Mouse (Mus musculus) kidney, embryonic 15.5 days (tissue): ENCODE results near the gene Hmgb1. TPM values are rescaled to one million over a fixed set of nuclear protein-coding genes. Genes with fewer than 3 reads are reported as not detected.
A peak's percentile ranks its signal among the peaks of the same experiment; 100 is the strongest.

Experiments used
- ATAC-seq: fragments of 200-750 bp; cut with Nextera tagmentation; replicated peaks from 2 replicates; pipeline ENCODE4 v1.8.0; 2017; ENCODE audit warnings: moderate TSS enrichment; ENCODE audit not compliant: low FRiP score
- H3K27ac ChIP-seq: fragments of 300-500 bp; sonication (generic); 2 replicates; pipeline ENCODE4 v1.5.1; 2015; ENCODE audit warnings: mild to moderate bottlenecking, inconsistent platforms
- H3K27me3 ChIP-seq: fragments of 300-500 bp; sonication (generic); 2 replicates; pipeline ENCODE4 v1.6.1; 2015; ENCODE audit warnings: inconsistent platforms
- H3K36me3 ChIP-seq: fragments of 300-500 bp; sonication (generic); 2 replicates; pipeline ENCODE4 v1.6.1; 2015; ENCODE audit warnings: inconsistent platforms
- H3K4me1 ChIP-seq: fragments of 300-500 bp; sonication (generic); 2 replicates; pipeline ENCODE4 v1.6.1; 2015; ENCODE audit warnings: inconsistent platforms
- H3K4me2 ChIP-seq: fragments of 300-500 bp; sonication (generic); 2 replicates; pipeline ENCODE4 v1.6.1; 2015; ENCODE audit warnings: moderate library complexity, mild to moderate bottlenecking, inconsistent platforms
- H3K4me3 ChIP-seq: fragments of 300-500 bp; sonication (generic); replicated peaks from 2 replicates; pipeline ENCODE4 v1.5.1; 2015; ENCODE audit warnings: mild to moderate bottlenecking, inconsistent platforms
- H3K9ac ChIP-seq: fragments of 300-500 bp; sonication (generic); 2 replicates; pipeline ENCODE4 v1.6.1; 2015; ENCODE audit warnings: mild to moderate bottlenecking, inconsistent platforms
- H3K9me3 ChIP-seq: fragments of 300-500 bp; sonication (generic); replicated peaks from 2 replicates; pipeline ENCODE4 v1.6.1; 2016; ENCODE audit warnings: inconsistent platforms
- WGBS: fragments of 180-500 bp; shearing (Covaris S2); methylation state at CpG from one replicate; pipeline ENCODE4 v1.1.7; 2015; ENCODE audit warnings: mixed read lengths; 5-methylcytosine and 5-hydroxymethylcytosine counted together
- polyA plus RNA-seq: library from polyadenylated mRNA; unstranded; fragments of >200 nt; fragmentation: Nextera tagmentation; extraction: Ambion mirVana; gene quantifications from 2 replicates; pipeline ENCODE4 v1.2.1, GENCODE M21; 2015

Hmgb1 gene
- 1,463 and 1,782 TPM in 2 replicates for polyA plus RNA-seq

GRCm38 (mm10) chr5:149184104-149184843 is at the start of gene Hmgb1, which contains the start of gene Uspl1:
Hmgb1 (minus strand) TSS chr5:149184489.
Uspl1 (plus strand) TSS chr5:149184350.
- WGBS: under 1% methylated on average over 49 of the region's 59 CpGs
- no peaks in the 10 kb centered on the region for H3K27me3 ChIP-seq
- H3K27ac ChIP-seq: peak within 1 kb of the TSS; percentile 98
- H3K9me3 ChIP-seq: no peaks in the 10 kb centered on the region
- H3K4me3 ChIP-seq: peak within 1 kb of the TSS; percentile 85
- H3K36me3 ChIP-seq: peaks cover 7% of the 10 kb centered on the region
- peak within 1 kb of the TSS; percentile 75 for H3K4me2 ChIP-seq
- ATAC-seq: peak; percentile 98
- peak within 1 kb of the TSS; percentile 85 for H3K9ac ChIP-seq
- H3K4me1 ChIP-seq: peaks cover 27% of the 10 kb centered on the region

GRCm38 (mm10) chr5:149229619-149230339 is 45.5 kb upstream of the Hmgb1 start:
- peak; percentile 16; the same call in 1 of the 2 replicates for ATAC-seq
- 75% methylated on average over 18 of the region's 18 CpGs for WGBS
- Histone ChIP-seq H3K27me3 (no peaks in the 10 kb centered on the region), H3K36me3 (no peaks in the 10 kb centered on the region), H3K27ac (peak overlapping the region; percentile 94), H3K4me2 (peak overlapping the region; percentile 55), H3K9me3 (no peaks in the 10 kb centered on the region), H3K9ac (peak overlapping the region; percentile 39; the same call in 1 of the 2 replicates), H3K4me1 (peaks cover 11% of the 10 kb centered on the region), H3K4me3 (peak overlapping the region; percentile 60)

- peak; percentile 99 for ATAC-seq
- 3% methylated on average over 55 of the region's 55 CpGs for WGBS
These were observed 44.7 kb upstream of the Hmgb1 start for GRCm38 (mm10) chr5:149228700-149229618.

GRCm38 (mm10) chr5:149224666-149225065 is 40.4 kb upstream of the Hmgb1 start:
- Histone ChIP-seq H3K36me3 (no peaks in the 10 kb centered on the region), H3K9me3 (no peaks in the 10 kb centered on the region), H3K4me3 (no peak overlapping the region), H3K4me2 (0 out of 2 replicates have a peak overlapping the region, but pooled peaks have one; percentile 13), H3K9ac (no peak overlapping the region), H3K27me3 (no peaks in the 10 kb centered on the region), H3K4me1 (peaks cover 21% of the 10 kb centered on the region), H3K27ac (no peak overlapping the region)
- WGBS: 11% methylated on average over 7 of the region's 7 CpGs
- no peak for ATAC-seq

More at GRCm38 (mm10) chr5:149228700-149229618, 44.7 kb upstream of the Hmgb1 start:
- H3K36me3 ChIP-seq: no peaks in the 10 kb centered on the region
- no peaks in the 10 kb centered on the region for H3K27me3 ChIP-seq
- no peaks in the 10 kb centered on the region for H3K9me3 ChIP-seq
- peak overlapping the region; percentile 60 for H3K4me3 ChIP-seq
- peak overlapping the region; percentile 94 for H3K27ac ChIP-seq
- peaks cover 19% of the 10 kb centered on the region for H3K4me1 ChIP-seq
- H3K9ac ChIP-seq: peak overlapping the region; percentile 39; the same call in 1 of the 2 replicates
- peak overlapping the region; percentile 56 for H3K4me2 ChIP-seq

- peaks cover 14% of the 10 kb centered on the region for H3K4me1 ChIP-seq
- H3K9ac ChIP-seq: no peak overlapping the region
- H3K36me3 ChIP-seq: peaks cover 14% of the 10 kb centered on the region
- 80% methylated on average over 4 of the region's 4 CpGs for WGBS
- no peak for ATAC-seq
- no peak overlapping the region for H3K4me3 ChIP-seq
- H3K4me2 ChIP-seq: no peak overlapping the region
- H3K9me3 ChIP-seq: no peaks in the 10 kb centered on the region
- H3K27me3 ChIP-seq: no peaks in the 10 kb centered on the region
- H3K27ac ChIP-seq: no peak overlapping the region
These were observed 37.1 kb upstream of the Hmgb1 start for GRCm38 (mm10) chr5:149221355-149221754.

GRCm38 (mm10) chr5:149219493-149219892 is 35.2 kb upstream of the Hmgb1 start:
- Histone ChIP-seq H3K27me3 (no peaks in the 10 kb centered on the region), H3K9ac (no peak overlapping the region), H3K4me2 (no peak overlapping the region), H3K9me3 (no peaks in the 10 kb centered on the region), H3K4me1 (peaks cover 8% of the 10 kb centered on the region), H3K27ac (no peak overlapping the region), H3K36me3 (peaks cover 32% of the 10 kb centered on the region), H3K4me3 (no peak overlapping the region)
- WGBS: 85% methylated on average over 3 of the region's 3 CpGs
- no peak for ATAC-seq

GRCm38 (mm10) chr5:149217524-149218357 is 33.5 kb upstream of the Hmgb1 start:
- ATAC-seq: no peak

GRCm38 (mm10) chr5:149215540-149215939 is 31.3 kb upstream of the Hmgb1 start:
- no peak overlapping the region for H3K4me3 ChIP-seq
- H3K9ac ChIP-seq: no peak overlapping the region
- 97% methylated on average over 7 of the region's 7 CpGs for WGBS
- no peak for ATAC-seq
- no peaks in the 10 kb centered on the region for H3K9me3 ChIP-seq
- no peaks in the 10 kb centered on the region for H3K27me3 ChIP-seq
- no peak overlapping the region for H3K27ac ChIP-seq
- peaks cover 72% of the 10 kb centered on the region for H3K36me3 ChIP-seq
- H3K4me1 ChIP-seq: 0 out of 2 replicates have a peak, but pooled peaks cover 4% of the 10 kb centered on the region
- H3K4me2 ChIP-seq: no peak overlapping the region

More at GRCm38 (mm10) chr5:149217524-149218357, 33.5 kb upstream of the Hmgb1 start:
- no peak overlapping the region for H3K4me3 ChIP-seq
- H3K9me3 ChIP-seq: no peaks in the 10 kb centered on the region
- H3K4me2 ChIP-seq: no peak overlapping the region
- H3K27me3 ChIP-seq: no peaks in the 10 kb centered on the region
- H3K9ac ChIP-seq: no peak overlapping the region
- H3K27ac ChIP-seq: no peak overlapping the region
- peaks cover 50% of the 10 kb centered on the region for H3K36me3 ChIP-seq
- no peaks in the 10 kb centered on the region for H3K4me1 ChIP-seq
- 85% methylated on average over 6 of the region's 6 CpGs for WGBS

GRCm38 (mm10) chr5:149212806-149213205 is 28.5 kb upstream of the Hmgb1 start:
- ATAC-seq: 0 out of 2 replicates have a peak, but pooled peaks have one; percentile 43
- no peak overlapping the region for H3K4me2 ChIP-seq
- H3K4me1 ChIP-seq: 0 out of 2 replicates have a peak, but pooled peaks cover 4% of the 10 kb centered on the region
- H3K27me3 ChIP-seq: no peaks in the 10 kb centered on the region
- no peak overlapping the region for H3K9ac ChIP-seq
- 61% methylated on average over 4 of the region's 4 CpGs for WGBS
- peaks cover 95% of the 10 kb centered on the region for H3K36me3 ChIP-seq
- H3K4me3 ChIP-seq: no peak overlapping the region
- H3K27ac ChIP-seq: no peak overlapping the region
- H3K9me3 ChIP-seq: no peaks in the 10 kb centered on the region

- Histone ChIP-seq H3K36me3 (peaks cover 92% of the 10 kb centered on the region), H3K4me1 (0 out of 2 replicates have a peak, but pooled peaks cover 4% of the 10 kb centered on the region), H3K27ac (no peak overlapping the region), H3K9me3 (no peaks in the 10 kb centered on the region), H3K4me2 (no peak overlapping the region), H3K27me3 (no peaks in the 10 kb centered on the region), H3K9ac (no peak overlapping the region), H3K4me3 (no peak overlapping the region)
- WGBS: 84% methylated on average over 4 of the region's 4 CpGs
- ATAC-seq: no peak
These were observed 26.8 kb upstream of the Hmgb1 start for GRCm38 (mm10) chr5:149211041-149211440.
